Mouse (Mus musculus): ENCODE measurements around the gene Fam98b. TPM values are rescaled to one million over a fixed set of nuclear protein-coding genes. Genes with fewer than 3 reads are reported as not detected.

Fam98b gene
- total RNA-seq (2014; fragmentation: Nextera tagmentation): 41.9 and 50.4 TPM in 2 replicates
- total RNA-seq (2017): 20.6 and 24.6 TPM in 2 replicates

DNA sequence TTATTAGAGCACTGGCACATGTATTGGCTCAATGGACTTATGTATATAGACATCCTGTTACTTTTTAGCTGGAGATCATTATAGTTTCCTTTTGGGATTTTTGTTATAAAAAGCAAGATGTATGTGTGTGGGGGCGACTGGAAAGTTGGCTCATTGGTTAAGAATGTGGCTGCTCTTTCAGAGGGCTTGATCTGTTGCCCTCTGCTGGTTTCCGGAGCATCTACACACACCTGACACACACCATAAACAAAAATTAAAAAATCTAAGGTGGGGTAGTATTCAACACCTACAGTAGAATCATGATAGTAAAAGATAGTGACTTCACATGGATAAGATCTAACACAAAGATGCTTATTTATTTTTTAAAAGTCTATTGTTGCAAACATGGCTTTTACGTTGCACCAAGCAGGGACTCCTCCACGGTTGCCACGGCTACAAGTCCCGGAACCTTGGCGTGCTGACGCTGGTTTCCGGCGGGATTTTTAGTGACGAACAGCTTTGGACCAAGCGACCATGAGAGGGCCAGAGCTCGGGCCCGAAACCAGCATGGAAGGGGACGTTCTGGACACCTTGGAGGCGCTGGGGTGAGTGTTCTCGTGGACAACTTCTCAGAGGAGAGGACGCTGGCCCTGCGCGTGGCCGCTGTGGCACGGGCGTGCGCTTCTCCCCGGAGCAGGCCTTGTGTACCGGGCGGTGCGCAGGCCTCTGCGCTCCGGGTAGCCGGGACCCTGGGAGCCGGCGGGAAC is at the start of gene Fam98b:
Gene Fam98b (plus strand): TSS at position 485 of the 746 bp plus-strand sequence.
- ATAC-seq (replicated peaks; ENCODE audit: low FRiP score, low TSS enrichment, poor library complexity, severe bottlenecking): peak; percentile 95

DNA sequence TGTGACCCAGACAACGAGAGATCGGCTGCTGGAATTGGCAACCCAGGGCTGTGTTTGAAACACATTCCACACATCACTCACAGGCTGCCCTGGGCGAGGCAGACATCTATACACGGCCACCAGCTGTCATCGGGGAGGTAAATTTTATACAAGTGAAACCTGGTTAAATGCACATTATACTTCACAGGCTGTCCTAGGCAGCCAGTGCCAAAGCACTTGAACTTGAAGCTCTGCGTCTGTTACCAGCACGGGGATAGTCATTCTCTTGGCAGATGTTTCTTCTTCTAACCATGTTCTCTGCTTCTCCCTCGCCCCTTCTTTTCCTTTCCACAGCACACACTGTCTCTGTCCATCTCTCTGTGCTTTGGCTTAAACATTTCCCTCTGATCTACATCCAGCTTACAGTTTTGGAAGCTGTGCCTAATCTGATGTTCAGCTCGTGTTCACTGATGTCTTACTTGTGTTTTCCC is 48.6 kb upstream of the Fam98b start:
- ATAC-seq (replicated peaks; ENCODE audit: low FRiP score, low TSS enrichment, poor library complexity, severe bottlenecking): no peak

DNA sequence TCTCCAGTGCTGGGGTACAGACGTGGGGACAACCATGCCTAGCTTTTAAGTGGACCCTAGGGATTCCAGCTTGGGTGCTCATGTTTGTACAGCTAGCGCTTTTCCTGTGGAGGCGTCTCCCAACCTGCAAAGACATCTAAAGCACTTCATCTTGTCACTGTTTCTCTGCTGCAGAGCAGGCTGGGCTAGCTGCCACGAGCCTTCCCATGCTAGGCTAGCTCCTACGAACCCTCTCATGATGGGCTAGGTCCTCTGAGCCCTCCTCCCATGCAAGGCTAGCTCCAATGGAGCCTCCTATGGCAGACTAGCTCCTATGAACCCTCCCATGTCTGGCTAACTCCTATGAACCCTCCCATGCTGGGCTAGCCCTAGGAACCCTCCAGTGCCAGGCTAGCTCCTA is 46.2 kb upstream of the Fam98b start:
- no peak for ATAC-seq (replicated peaks; ENCODE audit: low FRiP score, low TSS enrichment, poor library complexity, severe bottlenecking)

DNA sequence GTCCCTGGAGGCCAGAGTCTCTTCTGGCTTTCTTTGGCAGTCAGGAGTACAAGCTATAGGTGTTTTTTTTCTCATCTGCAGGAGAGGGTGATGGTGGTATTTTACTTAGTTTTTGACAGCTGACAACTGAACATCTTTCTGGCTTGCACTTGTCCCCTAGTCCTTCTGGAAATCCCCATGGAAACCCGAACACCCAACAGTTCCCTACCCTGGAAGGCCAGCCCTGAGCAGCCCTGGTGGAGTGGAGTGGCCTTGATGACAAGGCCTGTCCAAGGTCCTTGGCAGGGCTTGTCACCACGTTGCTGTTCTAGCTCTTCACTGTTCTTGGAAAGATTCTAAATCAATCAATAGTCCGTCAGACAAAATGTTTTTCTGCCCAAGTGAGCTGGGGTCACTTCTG is 45.0 kb upstream of the Fam98b start:
- ATAC-seq (replicated peaks; ENCODE audit: low FRiP score, low TSS enrichment, poor library complexity, severe bottlenecking): no peak

DNA sequence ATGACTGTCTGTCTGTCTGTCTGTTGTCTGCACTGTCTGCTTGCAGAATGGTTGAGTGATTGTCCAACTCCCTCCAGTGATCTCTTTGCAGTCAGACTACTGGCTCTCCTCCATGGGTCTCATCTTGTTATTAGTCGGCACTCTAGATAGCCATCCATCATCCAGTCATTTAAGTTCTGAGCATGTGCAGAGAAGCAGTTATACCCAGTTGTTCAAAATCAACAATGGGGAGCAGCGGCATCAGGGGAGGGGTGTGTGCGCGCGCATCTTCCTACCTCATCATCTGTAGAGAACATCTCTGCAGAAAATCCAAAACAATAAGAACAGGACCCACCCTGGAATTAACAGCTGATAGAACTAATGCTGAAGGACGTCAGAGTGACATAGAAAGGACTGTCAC is 44.5 kb upstream of the Fam98b start:
- ATAC-seq (replicated peaks; ENCODE audit: low FRiP score, low TSS enrichment, poor library complexity, severe bottlenecking): no peak

DNA sequence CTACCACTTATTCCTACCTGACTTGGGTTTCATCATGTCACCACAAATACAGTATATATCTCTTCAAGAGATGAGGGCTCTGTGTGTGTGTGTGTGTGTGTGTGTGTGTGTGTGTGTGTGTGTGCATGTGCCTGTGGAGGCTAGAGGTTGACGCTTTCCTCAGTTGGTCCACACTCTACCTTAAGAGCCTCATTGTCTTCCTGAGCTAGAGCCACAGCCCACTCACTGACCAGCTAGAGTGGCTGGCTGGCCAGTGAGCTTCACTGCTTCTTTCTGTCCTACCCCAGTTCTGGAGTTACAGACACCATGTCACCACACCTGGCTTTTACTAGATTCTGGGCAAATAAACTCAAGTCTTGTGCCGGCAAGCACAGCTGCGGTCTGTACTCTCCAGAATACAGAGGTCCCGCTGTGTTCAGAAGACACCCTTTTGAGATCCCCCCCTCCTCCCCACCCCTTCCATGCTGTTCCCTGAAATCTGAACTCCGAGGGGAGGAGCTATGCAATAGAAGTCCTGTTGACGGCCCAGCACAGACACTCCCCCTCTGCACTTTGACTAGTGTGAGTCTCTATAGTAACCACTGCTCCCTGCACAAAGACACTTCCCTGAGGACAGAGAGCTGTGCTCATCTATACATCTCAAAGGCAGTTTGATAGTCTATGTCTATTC is 39.0 kb upstream of the Fam98b start:
- peak; percentile 22; the same call in 1 of the 2 replicates for ATAC-seq (replicated peaks; ENCODE audit: low FRiP score, low TSS enrichment, poor library complexity, severe bottlenecking)

DNA sequence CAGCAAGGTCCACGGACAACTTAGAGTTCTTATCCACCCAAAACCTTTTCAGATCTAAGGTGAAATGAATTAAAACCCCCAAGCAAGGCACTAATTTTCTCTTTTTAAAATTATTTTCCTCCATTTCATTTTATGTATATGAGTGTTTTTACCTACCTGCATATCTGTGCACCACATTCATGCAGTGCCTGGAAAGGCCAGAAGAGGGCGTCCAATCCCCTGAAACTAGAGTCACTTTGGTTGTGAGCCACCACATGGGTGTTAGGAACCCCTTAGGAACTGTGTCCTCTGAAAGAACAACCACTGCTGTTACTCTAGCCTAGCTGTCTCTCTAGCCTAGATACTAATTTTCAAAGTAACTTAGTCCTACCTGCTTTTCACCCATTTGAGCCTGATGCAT is 33.4 kb upstream of the Fam98b start:
- ATAC-seq (replicated peaks; ENCODE audit: low FRiP score, low TSS enrichment, poor library complexity, severe bottlenecking): 0 out of 2 replicates have a peak, but pooled peaks have one; percentile 59

DNA sequence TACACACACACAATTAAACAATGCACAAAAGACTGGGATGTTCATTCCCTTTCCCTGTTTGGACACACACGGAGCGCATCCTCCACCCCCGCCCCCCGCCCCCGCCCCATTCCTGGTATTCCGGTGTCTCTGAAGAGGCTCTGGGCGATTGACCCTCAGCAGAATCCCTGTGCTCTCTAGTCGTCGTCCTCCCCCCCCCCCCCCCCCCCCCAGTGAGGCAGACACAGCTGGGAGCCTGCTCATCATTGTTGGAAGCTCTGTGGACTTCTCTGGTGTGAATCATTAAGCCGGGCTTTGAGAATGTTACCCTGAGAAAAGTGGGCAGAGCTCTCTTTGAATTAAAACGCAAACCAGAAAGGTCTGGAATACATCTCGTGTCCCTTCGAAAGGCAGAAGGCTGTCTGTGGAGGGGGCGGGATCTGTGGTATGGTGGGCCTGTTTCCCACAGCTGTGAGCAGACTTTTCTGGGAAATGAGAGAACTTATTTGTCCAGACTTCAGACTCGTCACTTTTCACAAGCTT is 31.8 kb upstream of the Fam98b start:
- ATAC-seq (replicated peaks; ENCODE audit: low FRiP score, low TSS enrichment, poor library complexity, severe bottlenecking): no peak

DNA sequence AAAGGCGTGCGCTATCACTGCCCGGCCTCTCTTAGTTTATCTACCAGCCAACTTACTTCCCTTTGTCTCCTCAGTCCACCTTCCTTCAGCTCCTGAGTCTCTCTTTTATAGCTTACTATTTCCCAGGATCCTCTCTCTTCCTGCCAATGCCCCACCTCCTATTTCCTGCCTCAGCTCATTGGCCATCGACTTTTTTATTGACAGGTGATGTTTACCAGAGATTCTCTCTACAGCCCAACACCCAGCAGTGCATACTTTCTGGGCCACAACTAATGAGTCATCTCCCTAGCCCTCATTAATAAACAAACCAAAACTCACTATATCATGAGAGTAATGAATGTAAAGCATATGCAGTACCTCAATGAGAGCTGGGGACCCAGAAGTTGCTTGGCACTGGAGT is 30.0 kb upstream of the Fam98b start:
- no peak for ATAC-seq (replicated peaks; ENCODE audit: low FRiP score, low TSS enrichment, poor library complexity, severe bottlenecking)

DNA sequence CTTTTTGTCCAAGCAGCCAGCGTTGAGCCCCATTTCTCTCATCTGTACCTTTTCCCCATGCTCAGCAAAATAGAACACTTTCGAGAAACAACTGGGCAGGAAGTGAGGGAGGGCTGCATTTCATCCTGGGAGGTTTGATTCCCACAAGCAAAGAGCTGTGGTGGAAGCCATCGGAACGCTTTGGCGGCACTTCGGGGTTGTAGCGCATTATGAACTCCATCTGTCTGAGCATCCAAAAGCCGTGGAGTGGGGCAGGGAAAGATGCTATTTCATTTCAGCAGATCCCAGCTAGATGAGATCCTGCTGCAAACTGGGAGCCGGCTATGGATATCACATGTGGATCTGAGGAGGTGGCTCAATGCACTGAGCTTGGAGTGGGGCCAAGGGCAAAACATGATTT is 26.9 kb upstream of the Fam98b start:
- no peak for ATAC-seq (replicated peaks; ENCODE audit: low FRiP score, low TSS enrichment, poor library complexity, severe bottlenecking)

DNA sequence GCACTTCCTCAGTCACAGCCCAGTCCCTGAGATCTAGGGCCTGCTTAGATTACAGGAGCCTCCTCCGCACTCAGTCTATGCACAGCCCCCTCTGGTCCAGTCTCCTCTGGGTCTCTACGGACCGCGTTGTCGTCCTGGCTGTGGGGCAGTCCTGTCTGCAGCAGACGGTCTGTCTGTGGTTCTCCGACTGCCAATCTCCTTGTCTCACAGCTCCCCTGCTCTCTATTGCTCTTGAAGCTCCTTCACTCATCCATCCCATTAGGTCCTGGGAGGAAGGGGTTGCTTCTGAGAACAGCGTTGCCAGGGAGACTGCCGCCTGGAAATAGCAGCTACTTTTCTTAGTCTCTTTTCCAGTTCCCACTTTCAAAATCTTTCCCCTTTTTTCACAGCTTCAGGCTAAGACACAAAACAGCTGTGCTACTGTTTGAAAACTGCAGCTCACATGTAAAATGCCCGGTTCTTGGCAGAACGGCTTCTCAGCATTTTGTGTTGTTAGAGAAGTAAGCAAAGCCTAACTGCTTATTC is 20.9 kb upstream of the Fam98b start:
- no peak for ATAC-seq (replicated peaks; ENCODE audit: low FRiP score, low TSS enrichment, poor library complexity, severe bottlenecking)

DNA sequence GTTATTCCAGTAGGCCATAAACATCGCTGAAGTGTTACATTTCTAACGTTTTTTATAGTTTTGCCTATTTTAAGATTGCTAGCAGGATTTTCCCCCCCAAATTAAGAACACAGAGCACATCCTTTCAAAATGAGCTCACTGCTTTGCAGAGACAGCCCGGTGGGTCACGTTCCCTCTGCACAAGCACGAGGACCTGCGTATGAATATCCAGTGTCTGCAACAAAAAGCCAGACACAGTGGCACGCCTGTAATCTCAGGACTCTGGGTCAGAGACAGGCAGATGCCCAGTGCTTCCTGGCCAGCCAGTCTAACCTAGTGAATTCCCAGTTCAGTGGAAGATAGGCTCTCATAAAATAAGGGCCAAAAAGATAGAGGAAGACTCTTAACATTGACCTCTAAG is 19.3 kb upstream of the Fam98b start:
- ATAC-seq (replicated peaks; ENCODE audit: low FRiP score, low TSS enrichment, poor library complexity, severe bottlenecking): no peak

DNA sequence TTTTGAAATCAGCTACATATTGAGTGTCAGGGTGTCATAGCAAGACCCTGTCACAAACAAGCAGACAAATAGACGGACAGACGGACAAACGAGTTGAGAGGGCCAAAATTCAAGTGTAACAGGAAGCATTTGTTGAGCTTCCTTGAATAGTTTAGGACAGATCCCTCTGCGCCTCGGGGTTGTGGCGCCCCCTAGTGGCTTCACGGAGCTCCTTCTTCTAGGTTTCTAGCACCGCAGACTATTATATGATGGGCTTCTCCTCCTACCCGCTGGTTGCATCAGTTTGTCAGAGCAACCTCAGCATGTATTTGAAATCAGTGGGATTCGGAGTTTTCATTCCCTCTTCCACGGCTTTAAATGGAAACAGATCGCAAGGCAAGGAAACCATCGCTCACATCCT is 18.3 kb upstream of the Fam98b start:
- peak; percentile 92 for ATAC-seq (replicated peaks; ENCODE audit: low FRiP score, low TSS enrichment, poor library complexity, severe bottlenecking)

DNA sequence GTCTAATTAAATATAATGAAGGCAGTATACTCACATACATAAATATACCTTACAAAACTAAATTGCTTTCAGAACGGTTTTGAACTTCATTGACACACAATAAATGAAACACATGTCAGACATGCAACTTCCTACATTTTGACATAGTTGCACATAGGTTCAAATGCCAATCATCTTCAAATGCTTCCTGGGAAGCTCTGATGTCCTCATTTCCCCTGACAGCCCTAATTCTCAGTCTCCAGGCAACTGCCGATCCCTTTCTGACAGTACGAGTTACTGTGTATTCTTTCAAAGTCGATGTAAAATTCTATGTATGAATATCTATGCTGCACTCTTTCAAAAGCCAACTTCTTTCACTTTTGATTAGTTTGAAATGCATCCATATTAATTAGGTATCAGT is 7.6 kb upstream of the Fam98b start:
- ATAC-seq (replicated peaks; ENCODE audit: low FRiP score, low TSS enrichment, poor library complexity, severe bottlenecking): no peak

DNA sequence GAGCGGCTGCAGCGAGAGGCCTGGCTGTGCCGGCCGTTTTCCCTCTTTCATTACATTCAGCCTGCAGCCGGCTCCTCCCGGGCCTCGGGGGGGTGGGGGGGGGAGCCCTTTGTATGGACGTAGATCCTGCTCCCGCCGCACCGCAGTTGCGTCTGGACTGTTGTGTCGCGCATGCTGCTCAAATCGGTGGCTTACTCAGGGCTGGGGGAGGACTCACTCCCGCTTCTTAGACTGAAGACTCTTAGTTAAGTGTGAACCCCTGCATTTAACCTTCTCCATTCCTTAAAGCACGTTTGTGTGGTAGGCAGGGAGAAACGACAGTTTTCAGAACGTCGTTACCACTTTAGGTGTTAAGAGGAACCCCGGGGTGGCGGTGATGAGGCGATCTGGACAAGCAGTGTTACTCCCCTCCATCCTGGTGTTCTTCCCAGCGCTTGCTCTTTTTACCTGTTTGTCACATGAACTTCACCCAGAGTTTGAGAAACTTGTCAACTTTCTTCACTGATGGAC is 517 bp downstream of the Fam98b start:
- ATAC-seq (replicated peaks; ENCODE audit: low FRiP score, low TSS enrichment, poor library complexity, severe bottlenecking): peak; percentile 50

DNA sequence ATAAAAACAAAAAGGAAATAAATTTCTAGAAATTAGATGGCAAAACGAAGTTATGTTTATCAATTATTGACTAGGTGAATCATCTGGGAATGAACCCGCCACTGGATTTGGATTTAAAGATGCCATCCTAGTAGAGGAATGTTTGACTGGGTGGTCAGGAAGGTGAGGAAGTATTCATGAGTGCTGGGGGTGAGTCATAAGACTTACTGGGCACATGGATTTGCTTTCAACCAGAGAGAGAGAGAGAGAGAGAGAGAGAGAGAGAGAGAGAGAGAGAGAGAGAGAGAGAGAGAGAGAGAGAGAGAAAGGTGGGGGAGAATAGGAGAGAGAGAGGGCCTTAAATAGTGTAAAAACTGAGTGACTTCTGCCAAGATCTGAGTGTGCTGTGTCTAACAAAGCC is 5.9 kb downstream of the Fam98b start:
- ATAC-seq (replicated peaks; ENCODE audit: low FRiP score, low TSS enrichment, poor library complexity, severe bottlenecking): no peak

DNA sequence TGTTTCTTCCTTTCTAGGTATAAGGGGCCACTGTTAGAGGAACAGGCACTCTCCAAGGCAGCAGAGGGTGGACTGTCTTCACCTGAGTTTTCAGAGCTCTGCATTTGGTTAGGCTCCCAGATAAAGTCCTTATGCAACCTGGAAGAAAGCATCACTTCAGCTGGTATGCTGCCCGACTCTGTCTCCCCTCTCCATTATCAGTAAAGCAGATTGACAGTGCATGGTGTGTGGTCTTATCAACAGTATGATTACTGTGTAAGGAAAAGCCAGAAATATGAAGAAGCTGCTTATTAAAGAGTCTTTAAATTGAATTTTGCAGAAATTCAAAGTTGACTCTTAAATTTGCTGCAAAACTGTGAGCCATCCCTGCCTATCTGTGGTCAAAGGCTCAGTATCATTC is 8.1 kb downstream of the Fam98b start:
- ATAC-seq (replicated peaks; ENCODE audit: low FRiP score, low TSS enrichment, poor library complexity, severe bottlenecking): peak; percentile 84

DNA sequence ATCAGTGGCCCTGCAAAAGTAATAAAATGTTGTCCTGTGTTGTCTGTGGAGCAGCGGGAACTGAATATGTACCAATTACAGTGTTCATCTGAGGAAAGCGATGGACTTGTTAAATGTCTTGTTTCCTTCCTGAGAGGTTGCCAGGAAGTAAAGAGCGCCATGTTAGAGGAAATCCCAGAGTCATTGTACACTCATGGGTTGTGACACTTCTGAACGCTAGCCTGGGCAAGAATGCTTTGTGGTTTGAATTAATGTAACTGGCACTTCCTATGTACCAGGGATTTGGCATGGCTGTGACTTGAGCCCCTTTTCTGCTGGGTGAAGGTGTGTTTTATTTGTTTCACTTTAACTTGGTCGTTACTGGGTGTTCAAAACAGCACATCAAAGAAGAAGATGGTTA is 12.6 kb downstream of the Fam98b start:
- ATAC-seq (replicated peaks; ENCODE audit: low FRiP score, low TSS enrichment, poor library complexity, severe bottlenecking): no peak

DNA sequence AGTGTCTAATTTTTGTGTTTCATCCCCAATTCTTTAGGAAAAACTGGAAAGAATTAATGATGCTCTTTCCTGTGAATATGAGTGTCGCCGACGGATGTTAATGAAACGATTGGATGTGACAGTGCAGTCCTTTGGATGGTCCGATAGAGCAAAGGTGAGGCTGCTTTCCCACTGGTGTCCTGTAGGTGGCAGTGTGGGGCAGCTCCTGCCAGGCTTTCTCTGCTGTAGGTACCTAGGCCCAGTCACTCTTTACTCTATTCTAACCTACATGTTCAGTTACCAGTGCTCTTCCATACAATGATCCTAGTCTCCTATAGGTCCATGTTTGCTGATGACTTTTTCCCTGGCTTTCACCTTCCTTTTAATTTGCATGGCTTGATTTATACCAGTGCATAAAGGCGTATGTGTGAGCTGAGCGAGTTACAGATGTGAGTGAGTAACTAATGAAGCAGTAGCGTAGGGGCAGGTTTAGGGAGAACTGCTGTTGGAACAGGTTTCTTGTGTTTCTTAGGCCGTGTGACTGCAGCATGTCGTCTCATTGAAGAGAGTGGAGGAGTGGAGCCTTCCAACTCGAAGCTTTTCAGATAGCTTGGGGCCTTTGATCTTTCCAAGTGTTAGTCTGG is 14.4 kb downstream of the Fam98b start:
- peak; percentile 89 for ATAC-seq (replicated peaks; ENCODE audit: low FRiP score, low TSS enrichment, poor library complexity, severe bottlenecking)

DNA sequence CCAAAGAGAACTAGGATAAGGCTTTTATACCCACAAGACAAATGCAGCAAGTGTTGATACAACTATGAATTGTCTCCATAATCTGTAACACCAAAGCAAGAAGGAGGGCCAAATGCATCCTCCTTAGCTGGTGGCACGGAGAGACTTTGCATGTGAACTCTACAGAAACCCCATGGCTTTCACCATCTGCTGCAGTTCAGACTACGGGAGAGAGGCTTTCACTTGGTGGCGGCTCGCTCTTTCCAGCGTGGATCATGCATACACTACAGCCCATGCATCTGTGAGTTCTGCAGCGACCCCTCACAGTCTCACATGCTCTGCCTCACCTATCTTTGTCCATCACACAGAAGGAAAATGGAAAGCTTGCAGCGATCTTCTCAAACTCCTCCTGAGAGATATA is 38.8 kb downstream of the Fam98b start:
- no peak for ATAC-seq (replicated peaks; ENCODE audit: low FRiP score, low TSS enrichment, poor library complexity, severe bottlenecking)

All from megakaryocyte-erythroid progenitor cell, adult 5-6 weeks (primary cell).